In genomic region chr15:5139366-5139765, GRCm38 (mm10) we compare ENCODE assay signal across 12 mouse cellular contexts.
"Had no signal": no experiment of that assay in that cellular context is flagged by ENCODE, and none has a peak within 500 bp of the region (broad histone marks: within the 10 kb centered on the region; RNA-seq: fewer than 3 reads in every experiment).

No protein-coding gene starts in this region.

- H3K9ac ChIP-seq: midbrain, embryonic 12.5 days; neural tube, embryonic 13.5 days had no signal

- H3K4me3 ChIP-seq: left cerebral cortex, adult 2 months; limb, embryonic 10.5 days; midbrain, embryonic 12.5 days; neural tube, embryonic 13.5 days had no signal

- H3K4me1 ChIP-seq: limb, embryonic 10.5 days had no signal

- H3K27me3 ChIP-seq: midbrain, embryonic 12.5 days; neural tube, embryonic 13.5 days had no signal

- H3K4me2 ChIP-seq: midbrain, embryonic 12.5 days; neural tube, embryonic 13.5 days had no signal

- H3K9me3 ChIP-seq: limb, embryonic 10.5 days; midbrain, embryonic 12.5 days; neural tube, embryonic 13.5 days had no signal

- H3K36me3 ChIP-seq: limb, embryonic 10.5 days; midbrain, embryonic 12.5 days; neural tube, embryonic 13.5 days had no signal

- DNase-seq: kidney, adult 8-10 months; kidney, postnatal 25 days; lung, adult 2 months; lung, postnatal 36 days; right cerebral cortex, postnatal 14 days; thymus, postnatal 36 days had no signal

- ATAC-seq: lung, postnatal 0 days; midbrain, embryonic 16.5 days had no signal

- H3K27ac ChIP-seq: left cerebral cortex, adult 2 months; limb, embryonic 10.5 days; midbrain, embryonic 12.5 days; neural tube, embryonic 13.5 days had no signal
